Mouse (Mus musculus) forebrain, embryonic 13.5 days (tissue): ENCODE measurements around the gene Oprm1. TPM values are rescaled to one million over a fixed set of nuclear protein-coding genes. Genes with fewer than 3 reads are reported as not detected.

Source experiments
- polyA plus RNA-seq: library from polyadenylated mRNA; unstranded; fragments of >200 nt; fragmentation: Nextera tagmentation; extraction: Ambion mirVana; gene quantifications from 2 replicates; pipeline ENCODE4 v1.2.1, GENCODE M21; 2015

Oprm1 gene
- polyA plus RNA-seq, 1 experiment from 2014 or later, result 0.92 TPM

Other genes with a start within 250 kb of the Oprm1 start
- gene Gm10945, start 3.3 kb downstream of the Oprm1 start, polyA plus RNA-seq, result not detected in 2 replicates